Mouse (Mus musculus): ENCODE results near the gene Afap1.

GRCm38 (mm10) chr5:35893093-35893804 lies at the start of gene Afap1:
- no peak for TF ChIP-seq CTCF (IDR thresholded peaks at IDR 0.05; ENCODE audit: low read depth, low read length)
- TF ChIP-seq POLR2A (IDR thresholded peaks at IDR 0.05; ENCODE audit: insufficient read depth, low read length): no peak

Data from ES-Bruce4 (cell line).